27 mouse cellular contexts compared by ENCODE assay signal in genomic region chr9:52125225-52125624, GRCm38 (mm10).
"Had no signal": no experiment of that assay in that cellular context is flagged by ENCODE, and none has a peak within 500 bp of the region (broad histone marks: within the 10 kb centered on the region; RNA-seq: fewer than 3 reads in every experiment).

No protein-coding gene starts in this region.

- H3K9me3 ChIP-seq: heart, embryonic 13.5 days; heart, embryonic 15.5 days; hindbrain, embryonic 13.5 days; hindbrain, embryonic 15.5 days; kidney, embryonic 15.5 days; limb, embryonic 13.5 days; limb, embryonic 15.5 days; liver, embryonic 12.5 days had no signal

- ATAC-seq: hindbrain, postnatal 0 days; intestine, embryonic 16.5 days; liver, embryonic 12.5 days had no signal

- H3K9ac ChIP-seq: heart, embryonic 13.5 days; heart, embryonic 15.5 days; hindbrain, embryonic 13.5 days; hindbrain, embryonic 15.5 days; kidney, embryonic 15.5 days; limb, embryonic 13.5 days; limb, embryonic 15.5 days; liver, embryonic 12.5 days; liver, embryonic 14.5 days had no signal

- H3K27me3 ChIP-seq: heart, embryonic 13.5 days; heart, embryonic 15.5 days; hindbrain, embryonic 13.5 days; hindbrain, embryonic 15.5 days; kidney, embryonic 15.5 days; limb, embryonic 13.5 days; limb, embryonic 15.5 days; liver, embryonic 12.5 days had no signal

- H3K27ac ChIP-seq: gastrocnemius, adult 2 months; heart, embryonic 13.5 days; heart, embryonic 15.5 days; hindbrain, embryonic 13.5 days; hindbrain, embryonic 15.5 days; hindbrain, postnatal 0 days; kidney, embryonic 15.5 days; kidney, postnatal 0 days; limb, embryonic 13.5 days; limb, embryonic 15.5 days; liver, embryonic 12.5 days; liver, embryonic 14.5 days had no signal

- DNase-seq: gastrocnemius, adult 2 months; gastrocnemius, postnatal 10 days; gastrocnemius, postnatal 25 days; heart, adult 18-20 months; heart, postnatal 14 days; heart, postnatal 36 days; kidney, adult 11 months; kidney, adult 2 months; kidney, adult 9 months; kidney, postnatal 14 days; kidney, postnatal 36 days; layer of hippocampus, adult 9-11 months; layer of hippocampus, postnatal 36 days; left cerebral cortex, postnatal 4 days had no signal

- H3K4me2 ChIP-seq: heart, embryonic 11.5 days; heart, embryonic 13.5 days; heart, embryonic 15.5 days; hindbrain, embryonic 13.5 days; hindbrain, embryonic 15.5 days; kidney, embryonic 15.5 days; limb, embryonic 13.5 days; limb, embryonic 15.5 days; liver, embryonic 12.5 days had no signal

- H3K4me3 ChIP-seq: gastrocnemius, adult 2 months; heart, embryonic 13.5 days; heart, embryonic 15.5 days; hindbrain, embryonic 13.5 days; hindbrain, embryonic 15.5 days; kidney, embryonic 15.5 days; limb, embryonic 13.5 days; limb, embryonic 15.5 days; liver, embryonic 12.5 days had no signal

- H3K4me1 ChIP-seq: heart, embryonic 13.5 days; heart, embryonic 15.5 days; hindbrain, embryonic 15.5 days; kidney, embryonic 15.5 days; limb, embryonic 13.5 days; limb, embryonic 15.5 days; liver, embryonic 12.5 days had no signal
